Mouse (Mus musculus) gastrocnemius, adult 18-20 months (tissue): ENCODE data around the gene Rnf115. TPM values are rescaled to one million over a fixed set of nuclear protein-coding genes. Genes with fewer than 3 reads are reported as not detected.
"Not testable (repeated sequence)": the region's sequence is repeated elsewhere in the genome, so short reads cannot be mapped to it uniquely, and the experiment has no call there.

Source experiments
- DNase-seq: peaks from one replicate; pipeline ENCODE4 v3.0.0; 2021; ENCODE audit warnings: low spot score
- long read RNA-seq, 2 experiments: library from polyadenylated mRNA; stranded (forward); transcript quantifications; one replicate each; pipeline ENCODE4 v2.0.0; 2021
- total RNA-seq, 2 experiments: library from RNA; stranded (reverse); gene quantifications; 2 replicates each; pipeline ENCODE4 v1.2.3; 2021

Rnf115 gene
- total RNA-seq = 100 to 1,000 TPM in 1 of 2 experiments, 10 to 100 TPM in 1; 55.7 to 103 TPM
- long read RNA-seq, experiment 1, transcript Rnf115-201 (9 exons, 2,209 nt) = major isoform, 11 of 64 reads
- long read RNA-seq, experiment 1, partial matches to known transcripts = 31 of 64 reads
- long read RNA-seq, experiment 1, other reads (novel, unspliced or antisense) = 22 of 64 reads
- long read RNA-seq, experiment 2, transcript Rnf115-201 (9 exons, 2,209 nt) = major isoform, 14 of 54 reads
- long read RNA-seq, experiment 2, partial matches to known transcripts = 28 of 54 reads
- long read RNA-seq, experiment 2, other reads (novel, unspliced or antisense) = 12 of 54 reads

GRCm38 (mm10) chr3:96727343-96727827 is at the start of gene Rnf115, which contains the start of gene Polr3c:
Gene Rnf115, plus strand, starts transcription at chr3:96727664.
Gene Polr3c, minus strand, starts transcription at chr3:96727628.
- peak; percentile 97 for DNase-seq

- DNase-seq = no peak
Observed at GRCm38 (mm10) chr3:96678456-96678855, 49.0 kb upstream of the Rnf115 start.

GRCm38 (mm10) chr3:96679159-96679674 is 48.2 kb upstream of the Rnf115 start:
- no peak for DNase-seq

GRCm38 (mm10) chr3:96680269-96680956 is 47.1 kb upstream of the Rnf115 start:
- no peak for DNase-seq

GRCm38 (mm10) chr3:96683496-96683895 is 44.0 kb upstream of the Rnf115 start:
- no peak for DNase-seq

GRCm38 (mm10) chr3:96684151-96684821 is 43.2 kb upstream of the Rnf115 start:
- no peak for DNase-seq

GRCm38 (mm10) chr3:96684822-96685156 is 42.7 kb upstream of the Rnf115 start:
- no peak for DNase-seq

GRCm38 (mm10) chr3:96686057-96686456 is 41.4 kb upstream of the Rnf115 start:
- DNase-seq = not testable (repeated sequence)

GRCm38 (mm10) chr3:96688854-96689253 is 38.6 kb upstream of the Rnf115 start:
- DNase-seq = no peak

GRCm38 (mm10) chr3:96690298-96690697 is 37.2 kb upstream of the Rnf115 start:
- no peak for DNase-seq

- DNase-seq = peak; percentile 45
Observed at GRCm38 (mm10) chr3:96692506-96692905, 35.0 kb upstream of the Rnf115 start.

GRCm38 (mm10) chr3:96693579-96693978 is 33.9 kb upstream of the Rnf115 start:
- DNase-seq = no peak

GRCm38 (mm10) chr3:96696198-96696765 is 31.2 kb upstream of the Rnf115 start, which contains the start of gene Pias3:
Gene Pias3, plus strand, starts transcription at chr3:96696384.
- DNase-seq = peak; percentile 81

- DNase-seq = peak; percentile 91
Observed at GRCm38 (mm10) chr3:96696766-96697732, 30.4 kb upstream of the Rnf115 start.

- no peak for DNase-seq
Observed at GRCm38 (mm10) chr3:96698993-96699690, 28.3 kb upstream of the Rnf115 start.

- DNase-seq = no peak
Observed at GRCm38 (mm10) chr3:96700376-96700775, 27.1 kb upstream of the Rnf115 start.

- no peak for DNase-seq
Observed at GRCm38 (mm10) chr3:96701003-96701402, 26.5 kb upstream of the Rnf115 start.

GRCm38 (mm10) chr3:96704778-96705177 is 22.7 kb upstream of the Rnf115 start:
- DNase-seq = no peak

GRCm38 (mm10) chr3:96706217-96706616 is 21.2 kb upstream of the Rnf115 start:
- no peak for DNase-seq

- no peak for DNase-seq
Observed at GRCm38 (mm10) chr3:96706984-96707383, 20.5 kb upstream of the Rnf115 start.
